Mouse (Mus musculus): ENCODE results near the gene Ugt1a5.

GRCm38 (mm10) chr1:88245881-88246280 is 80.1 kb downstream of the Ugt1a5 start:
- no peak for TF ChIP-seq ZNF384 (IDR thresholded peaks at IDR 0.05; ENCODE audit: low read depth, low read length)
- TF ChIP-seq MAFK (IDR thresholded peaks at IDR 0.05; ENCODE audit: insufficient read depth, low read depth, low read length) = no peak
- no peak for TF ChIP-seq CHD2 (IDR thresholded peaks at IDR 0.05; ENCODE audit: low read depth, low read length)
- TF ChIP-seq HCFC1 (IDR thresholded peaks at IDR 0.05; ENCODE audit: borderline replicate concordance, insufficient read depth, low read length) = no peak

Measured in ES-E14 (cell line).